Mouse (Mus musculus) forebrain, embryonic 14.5 days (tissue): ENCODE measurements around the gene Pdxp. TPM values are rescaled to one million over a fixed set of nuclear protein-coding genes. Genes with fewer than 3 reads are reported as not detected.

Source experiments
- ATAC-seq: fragments of 200-750 bp; cut with Nextera tagmentation; 2 replicates; pipeline ENCODE4 v1.8.0; 2017; ENCODE audit warnings: mild to moderate bottlenecking, moderate library complexity
- DNase-seq: peaks from one replicate; pipeline ENCODE4 v3.0.0-alpha.2; 2015; ENCODE audit warnings: low spot score
- H3K27ac ChIP-seq: fragments of 300-500 bp; sonication (generic); 2 replicates; pipeline ENCODE4 v1.5.1; 2014; ENCODE audit warnings: low read depth, mild to moderate bottlenecking, control low read depth, low read length, moderate library complexity
- H3K27me3 ChIP-seq: fragments of 300-500 bp; sonication (generic); replicated peaks from 2 replicates; pipeline ENCODE4 v1.6.1; 2014; ENCODE audit warnings: low read length, control low read depth, mixed read lengths; ENCODE audit not compliant: control insufficient read depth, insufficient read depth
- H3K36me3 ChIP-seq: fragments of 300-500 bp; sonication (generic); 2 replicates; pipeline ENCODE4 v1.6.1; 2014; ENCODE audit warnings: low read length, control low read depth; ENCODE audit not compliant: control insufficient read depth, insufficient read depth
- H3K4me1 ChIP-seq: fragments of 300-500 bp; sonication (generic); 2 replicates; pipeline ENCODE4 v1.6.1; 2014; ENCODE audit warnings: antibody characterized with exemption, low read length, control low read depth; ENCODE audit not compliant: control insufficient read depth, insufficient read depth
- H3K4me2 ChIP-seq: fragments of 300-500 bp; sonication (generic); 2 replicates; pipeline ENCODE4 v1.6.1; 2014; ENCODE audit warnings: mild to moderate bottlenecking, control low read depth, low read length
- H3K4me3 ChIP-seq: fragments of 300-500 bp; sonication (generic); 2 replicates; pipeline ENCODE4 v1.5.1; 2014; ENCODE audit warnings: low read depth, low read length, control low read depth
- H3K9ac ChIP-seq: fragments of 300-500 bp; sonication (generic); 2 replicates; pipeline ENCODE4 v1.6.1; 2014; ENCODE audit warnings: mild to moderate bottlenecking, low read length, control low read depth, moderate library complexity
- H3K9me3 ChIP-seq: fragments of 300-500 bp; sonication (generic); replicated peaks from 2 replicates; pipeline ENCODE4 v1.6.1; 2016; ENCODE audit warnings: low read length, control low read depth, mixed read lengths; ENCODE audit not compliant: control insufficient read depth
- WGBS: fragments of 180-500 bp; shearing (Covaris S2); extraction: QIAGEN DNeasy Blood & Tissue Kit; methylation state at CpG from one replicate; pipeline ENCODE4 v1.1.7; 2014; 5-methylcytosine and 5-hydroxymethylcytosine counted together
- polyA plus RNA-seq: library from polyadenylated mRNA; unstranded; fragments of >200 nt; fragmentation: Nextera tagmentation; extraction: Ambion mirVana; gene quantifications from 2 replicates; pipeline ENCODE4 v1.2.1, GENCODE M21; 2014

Gene Pdxp
- polyA plus RNA-seq, 1 experiment from 2014 or later = 101 TPM

DNA sequence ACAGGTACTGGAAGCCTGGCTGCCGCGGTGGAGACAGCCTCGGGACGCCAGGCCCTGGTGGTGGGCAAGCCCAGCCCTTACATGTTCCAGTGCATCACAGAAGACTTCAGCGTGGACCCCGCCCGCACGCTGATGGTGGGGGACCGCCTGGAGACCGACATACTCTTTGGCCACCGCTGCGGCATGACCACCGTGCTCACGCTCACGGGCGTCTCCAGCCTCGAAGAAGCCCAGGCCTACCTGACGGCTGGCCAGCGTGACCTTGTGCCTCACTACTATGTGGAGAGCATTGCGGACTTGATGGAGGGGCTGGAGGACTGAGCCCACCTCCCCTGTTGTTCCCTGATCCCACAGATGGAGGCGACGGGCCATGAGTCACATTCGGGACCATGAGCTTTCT, 4.4 kb downstream of the Pdxp start:
- Histone ChIP-seq H3K4me2 (no peak overlapping the region), H3K9me3 (no peaks in the 10 kb centered on the region), H3K27me3 (no peaks in the 10 kb centered on the region), H3K9ac (no peak overlapping the region), H3K27ac (no peak overlapping the region), H3K36me3 (peaks cover 22% of the 10 kb centered on the region), H3K4me3 (no peak overlapping the region), H3K4me1 (peaks cover 20% of the 10 kb centered on the region)
- ATAC-seq (no peak), DNase-seq (no peak)
- WGBS = 94% methylated on average over 23 of the region's 23 CpGs

GRCm38 (mm10) chr15:78919914-78920313, 6.2 kb downstream of the Pdxp start:
- DNase-seq (no peak), ATAC-seq (no peak)
- no peaks in the 10 kb centered on the region for H3K27me3 ChIP-seq
- no peak overlapping the region for H3K4me3 ChIP-seq
- H3K4me1 ChIP-seq = peaks cover 16% of the 10 kb centered on the region
- H3K4me2 ChIP-seq = no peak overlapping the region
- no peaks in the 10 kb centered on the region for H3K9me3 ChIP-seq
- H3K27ac ChIP-seq = no peak overlapping the region; the same call in 1 of the 2 replicates
- H3K9ac ChIP-seq = no peak overlapping the region
- H3K36me3 ChIP-seq = peaks cover 22% of the 10 kb centered on the region
- 87% methylated on average over 12 of the region's 12 CpGs for WGBS

GRCm38 (mm10) chr15:78922700-78923099, 9.0 kb downstream of the Pdxp start:
- Histone ChIP-seq H3K4me2 (no peak overlapping the region), H3K4me1 (peaks cover 13% of the 10 kb centered on the region)

DNA sequence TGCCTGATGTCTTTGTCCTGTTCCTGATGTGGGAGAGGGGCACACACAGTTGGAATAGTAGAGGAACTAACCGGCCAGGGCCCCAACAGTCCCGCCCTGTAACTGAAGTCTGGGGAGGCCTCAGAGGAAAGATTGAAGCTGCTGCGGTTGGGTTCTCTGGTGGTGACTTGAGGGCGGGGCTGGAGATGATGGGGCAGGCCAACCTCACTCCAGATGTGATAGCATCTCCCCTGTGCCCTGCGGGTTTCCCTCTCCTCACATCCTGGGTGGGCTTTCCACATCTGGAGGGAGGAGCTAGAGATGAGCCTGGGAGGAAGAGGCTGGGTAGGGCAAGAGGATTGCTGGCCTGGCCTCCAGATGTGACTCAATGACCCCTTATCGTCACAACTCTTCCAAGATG, 9.9 kb downstream of the Pdxp start:
- WGBS = 76% methylated on average over 6 of the region's 6 CpGs
- Histone ChIP-seq H3K27ac (no peak overlapping the region), H3K27me3 (no peaks in the 10 kb centered on the region), H3K36me3 (peaks cover 10% of the 10 kb centered on the region), H3K9me3 (no peaks in the 10 kb centered on the region), H3K4me1 (peaks cover 17% of the 10 kb centered on the region), H3K4me2 (no peak overlapping the region), H3K4me3 (no peak overlapping the region), H3K9ac (no peak overlapping the region)
- DNase-seq (no peak), ATAC-seq (no peak)

More at GRCm38 (mm10) chr15:78922700-78923099, 9.0 kb downstream of the Pdxp start:
- H3K9me3 ChIP-seq = no peaks in the 10 kb centered on the region
- no peak overlapping the region for H3K4me3 ChIP-seq
- no peak for ATAC-seq
- DNase-seq = no peak
- no peaks in the 10 kb centered on the region for H3K27me3 ChIP-seq
- no peak overlapping the region for H3K9ac ChIP-seq
- H3K36me3 ChIP-seq = peaks cover 17% of the 10 kb centered on the region
- 88% methylated on average over 7 of the region's 7 CpGs for WGBS
- no peak overlapping the region for H3K27ac ChIP-seq

- H3K9ac ChIP-seq = no peak overlapping the region
- H3K4me3 ChIP-seq = no peak overlapping the region
- no peaks in the 10 kb centered on the region for H3K27me3 ChIP-seq
- WGBS = 50% methylated on average over 8 of the region's 8 CpGs
- no peaks in the 10 kb centered on the region for H3K9me3 ChIP-seq
- DNase-seq = no peak
- ATAC-seq = no peak
- no peaks in the 10 kb centered on the region for H3K36me3 ChIP-seq
- H3K4me1 ChIP-seq = peaks cover 17% of the 10 kb centered on the region
- H3K27ac ChIP-seq = no peak overlapping the region
- no peak overlapping the region for H3K4me2 ChIP-seq
These were observed 11.4 kb downstream of the Pdxp start for GRCm38 (mm10) chr15:78925129-78925528.

DNA sequence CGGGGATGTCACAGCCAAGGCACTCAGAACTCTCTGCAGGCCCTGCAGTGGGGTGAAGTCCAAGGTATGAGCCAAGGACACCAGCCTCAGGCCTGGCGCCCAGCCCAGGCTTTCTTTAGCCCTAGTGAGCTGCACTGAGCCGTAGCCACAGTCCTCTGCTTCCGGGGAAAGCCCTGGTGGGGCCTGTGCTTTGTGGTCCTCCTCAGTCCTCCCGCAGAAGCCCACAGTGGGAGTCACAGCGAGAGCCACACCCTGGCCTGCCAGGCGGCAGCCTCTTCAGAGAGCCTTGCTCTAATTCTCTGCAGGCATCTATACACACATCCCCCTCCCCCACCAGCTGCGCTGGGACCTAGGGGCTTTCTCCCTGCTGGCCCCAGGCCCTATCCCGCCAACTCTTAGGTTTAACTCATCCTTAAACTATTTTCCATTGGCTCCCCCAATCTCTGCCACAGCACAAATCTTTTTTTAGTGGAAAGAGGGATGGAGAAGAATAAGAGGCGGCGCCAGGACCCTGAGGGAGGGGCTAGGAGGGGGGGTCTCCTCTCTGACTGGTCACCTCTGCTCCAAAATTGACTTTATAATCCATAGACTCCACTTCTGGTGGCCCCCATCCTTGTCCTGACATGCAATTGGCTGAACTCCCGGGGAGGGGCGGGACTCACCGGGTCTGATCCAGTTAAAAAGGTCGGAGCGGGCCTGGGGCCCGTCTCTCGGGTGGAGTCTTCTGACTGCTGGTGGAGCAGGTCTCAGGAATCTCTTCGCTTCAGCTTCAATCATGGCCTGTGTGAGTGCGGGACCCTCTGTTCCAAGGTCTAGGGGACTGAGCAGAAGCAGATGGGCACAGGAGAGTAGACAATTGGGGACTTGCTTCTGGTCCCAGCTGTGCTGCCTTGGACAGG, 12.6 kb downstream of the Pdxp start, which contains the start of gene Lgals1:
Gene Lgals1, plus strand, starts transcription at position 705 of the 899 bp plus-strand sequence.
- H3K9me3 ChIP-seq = no peaks in the 10 kb centered on the region
- ATAC-seq = peak; percentile 51
- DNase-seq = peak; percentile 70
- no peaks in the 10 kb centered on the region for H3K27me3 ChIP-seq
- H3K27ac ChIP-seq = peak within 1 kb of the TSS; percentile 48; the same call in 1 of the 2 replicates
- peak within 1 kb of the TSS; percentile 35; the same call in 1 of the 2 replicates for H3K9ac ChIP-seq
- peak within 1 kb of the TSS; percentile 62 for H3K4me2 ChIP-seq
- H3K4me3 ChIP-seq = peak within 1 kb of the TSS; percentile 24; the same call in 1 of the 2 replicates
- H3K4me1 ChIP-seq = peaks cover 17% of the 10 kb centered on the region
- 7% methylated on average over 20 of the region's 20 CpGs for WGBS
- no peaks in the 10 kb centered on the region for H3K36me3 ChIP-seq

GRCm38 (mm10) chr15:78927021-78927787, 13.5 kb downstream of the Pdxp start:
- DNase-seq (no peak), ATAC-seq (no peak)
- peak overlapping the region; percentile 62 for H3K4me2 ChIP-seq
- H3K9ac ChIP-seq = peak overlapping the region; percentile 43; the same call in 1 of the 2 replicates
- WGBS = 23% methylated on average over 15 of the region's 15 CpGs
- no peak overlapping the region for H3K27ac ChIP-seq
- no peaks in the 10 kb centered on the region for H3K9me3 ChIP-seq
- H3K4me1 ChIP-seq = peaks cover 17% of the 10 kb centered on the region
- H3K27me3 ChIP-seq = no peaks in the 10 kb centered on the region
- peak overlapping the region; percentile 24 for H3K4me3 ChIP-seq
- no peaks in the 10 kb centered on the region for H3K36me3 ChIP-seq

GRCm38 (mm10) chr15:78927788-78928457, 14.2 kb downstream of the Pdxp start:
- Histone ChIP-seq H3K9me3 (no peaks in the 10 kb centered on the region), H3K4me1 (peaks cover 17% of the 10 kb centered on the region), H3K36me3 (no peaks in the 10 kb centered on the region), H3K9ac (peak overlapping the region; percentile 43; the same call in 1 of the 2 replicates), H3K27me3 (no peaks in the 10 kb centered on the region), H3K4me2 (peak overlapping the region; percentile 62), H3K27ac (no peak overlapping the region), H3K4me3 (peak overlapping the region; percentile 24)
- DNase-seq = peak; percentile 77
- peak; percentile 65 for ATAC-seq
- WGBS = under 1% methylated on average over 33 of the region's 35 CpGs
